Mouse (Mus musculus) stomach, postnatal 0 days (tissue): ENCODE measurements around the gene Cgnl1. TPM values are rescaled to one million over a fixed set of nuclear protein-coding genes. Genes with fewer than 3 reads are reported as not detected.

ENCODE experiments used
- ATAC-seq: fragments of 200-750 bp; cut with Nextera tagmentation; 2 replicates; pipeline ENCODE4 v1.8.0; 2017; ENCODE audit not compliant: low FRiP score, low TSS enrichment
- DNase-seq: peaks from one replicate; pipeline ENCODE4 v3.0.0-alpha.2; 2016; ENCODE audit warnings: low spot score
- H3K27ac ChIP-seq: fragments of 300-500 bp; sonication (generic); replicated peaks from 2 replicates; pipeline ENCODE4 v1.5.1; 2014; ENCODE audit warnings: mild to moderate bottlenecking, control low read depth
- H3K27me3 ChIP-seq: fragments of 300-500 bp; sonication (generic); 2 replicates; pipeline ENCODE4 v1.6.1; 2014; ENCODE audit warnings: low read length; ENCODE audit not compliant: control insufficient read depth, insufficient read depth
- H3K36me3 ChIP-seq: fragments of 300-500 bp; sonication (generic); 2 replicates; pipeline ENCODE4 v1.6.1; 2014; ENCODE audit warnings: low read length, mixed read lengths; ENCODE audit not compliant: control insufficient read depth, insufficient read depth
- H3K4me1 ChIP-seq: fragments of 300-500 bp; sonication (generic); replicated peaks from 2 replicates; pipeline ENCODE4 v1.6.1; 2014; ENCODE audit warnings: antibody characterized with exemption; ENCODE audit not compliant: control insufficient read depth, insufficient read depth
- H3K4me2 ChIP-seq: fragments of 300-500 bp; sonication (generic); replicated peaks from 2 replicates; pipeline ENCODE4 v1.6.1; 2014; ENCODE audit warnings: low read depth, mild to moderate bottlenecking, control low read depth, moderate library complexity
- H3K4me3 ChIP-seq: fragments of 300-500 bp; sonication (generic); 2 replicates; pipeline ENCODE4 v1.5.1; 2014; ENCODE audit warnings: low read depth, low read length, control low read depth
- H3K9ac ChIP-seq: fragments of 300-500 bp; sonication (generic); 2 replicates; pipeline ENCODE4 v1.6.1; 2014; ENCODE audit warnings: mild to moderate bottlenecking, low read length, control low read depth, mixed read lengths
- H3K9me3 ChIP-seq: fragments of 300-500 bp; sonication (generic); 2 replicates; pipeline ENCODE4 v1.6.1; 2016; ENCODE audit warnings: low read length; ENCODE audit not compliant: control insufficient read depth
- CTCF ChIP-seq: IDR thresholded peaks from 2 replicates; pipeline ENCODE4 v1.5.1; 2016; ENCODE audit warnings: antibody characterized with exemption, low read depth, mild to moderate bottlenecking, moderate library complexity
- EP300 ChIP-seq: optimal IDR thresholded peaks from 2 replicates; pipeline ENCODE3; 2016; ENCODE audit warnings: antibody characterized with exemption
- WGBS: fragments of 180-500 bp; shearing (Covaris S2); extraction: QIAGEN DNeasy Blood & Tissue Kit; methylation state at CpG from one replicate; pipeline ENCODE4 v1.1.7; 2014; 5-methylcytosine and 5-hydroxymethylcytosine counted together
- polyA plus RNA-seq: library from polyadenylated mRNA; unstranded; fragments of >200 nt; fragmentation: Nextera tagmentation; extraction: Ambion mirVana; gene quantifications from 2 replicates; pipeline ENCODE4 v1.2.1, GENCODE M21; 2015

Cgnl1 gene
- polyA plus RNA-seq, 1 experiment from 2014 or later: 6.3 TPM

DNA sequence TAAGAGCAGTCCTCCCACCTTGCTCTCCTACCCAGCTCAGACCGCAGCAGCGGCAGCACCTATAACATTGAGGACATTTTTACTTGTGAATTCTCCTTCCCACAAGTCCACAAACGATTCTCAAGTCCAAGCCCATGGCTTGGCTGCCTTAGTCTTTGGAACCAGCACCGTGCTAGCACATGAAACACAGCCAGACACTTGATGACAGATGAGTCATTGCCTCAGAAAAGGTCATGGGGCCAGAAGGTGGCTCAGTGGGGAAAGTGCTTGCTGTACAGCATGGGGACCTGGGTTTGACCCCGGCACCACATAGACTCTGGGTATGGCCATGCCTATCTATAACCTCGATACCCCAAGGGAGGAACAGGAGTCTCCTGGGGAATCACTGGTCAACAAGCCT, 74.6 kb downstream of the Cgnl1 start:
- H3K36me3 ChIP-seq: no peaks in the 10 kb centered on the region
- no peak overlapping the region for H3K4me3 ChIP-seq
- H3K9ac ChIP-seq: no peak overlapping the region
- TF ChIP-seq CTCF (no peak), EP300 (no peak)
- ATAC-seq (no peak), DNase-seq (no peak)
- H3K27ac ChIP-seq: no peak overlapping the region
- H3K4me2 ChIP-seq: no peak overlapping the region
- H3K9me3 ChIP-seq: no peaks in the 10 kb centered on the region
- no peaks in the 10 kb centered on the region for H3K27me3 ChIP-seq
- 61% methylated on average over 6 of the region's 6 CpGs for WGBS
- no peaks in the 10 kb centered on the region; the same call in 1 of the 2 replicates for H3K4me1 ChIP-seq

DNA sequence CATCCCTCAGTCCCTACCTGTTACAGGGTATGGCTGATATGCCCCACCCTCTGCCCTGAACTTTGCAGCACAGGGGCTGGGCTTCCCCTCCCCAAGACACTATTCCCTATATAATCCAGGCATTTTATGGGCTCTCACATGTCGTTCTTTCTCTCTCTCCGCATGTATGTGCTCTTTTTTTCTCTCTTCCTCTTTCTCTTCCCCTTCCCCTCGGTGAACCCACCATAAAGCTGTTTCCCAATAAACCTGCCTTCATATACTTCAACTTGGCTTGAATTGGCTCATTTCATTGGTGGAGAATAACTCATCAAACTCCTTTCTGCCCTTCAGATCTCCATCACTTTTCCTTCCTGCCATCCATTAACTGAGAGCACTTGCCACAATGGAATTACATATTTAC, 76.3 kb downstream of the Cgnl1 start:
- ATAC-seq: no peak
- WGBS: 71% methylated on average over 3 of the region's 3 CpGs
- H3K4me3 ChIP-seq: no peak overlapping the region
- no peaks in the 10 kb centered on the region for H3K9me3 ChIP-seq
- no peaks in the 10 kb centered on the region for H3K27me3 ChIP-seq
- no peak for DNase-seq
- no peak overlapping the region for H3K27ac ChIP-seq
- H3K4me2 ChIP-seq: no peak overlapping the region
- H3K9ac ChIP-seq: no peak overlapping the region
- TF ChIP-seq EP300: no peak
- no peaks in the 10 kb centered on the region; the same call in 1 of the 2 replicates for H3K4me1 ChIP-seq
- H3K36me3 ChIP-seq: no peaks in the 10 kb centered on the region

DNA sequence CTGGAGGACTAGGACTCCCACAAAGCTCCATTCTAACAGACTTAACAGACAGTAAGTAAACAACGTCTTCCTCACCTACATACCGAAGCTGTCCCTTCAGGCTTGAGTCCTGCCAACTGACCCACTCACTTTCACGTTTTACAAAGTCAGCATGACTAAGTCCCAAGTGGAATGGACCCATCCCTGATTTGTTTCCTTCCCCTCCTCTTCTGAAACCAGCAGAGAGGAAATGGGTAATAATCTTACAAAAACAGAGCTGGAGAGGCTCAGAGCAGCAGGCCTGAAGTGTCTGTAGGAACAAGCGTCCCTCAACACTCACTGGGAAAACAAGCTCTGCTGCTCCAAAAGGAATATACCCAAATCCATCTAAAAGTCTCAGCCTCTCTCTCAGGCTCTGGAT, 77.2 kb downstream of the Cgnl1 start:
- no peak overlapping the region for H3K27ac ChIP-seq
- H3K9me3 ChIP-seq: no peaks in the 10 kb centered on the region
- ATAC-seq (no peak), DNase-seq (no peak)
- no peaks in the 10 kb centered on the region; the same call in 1 of the 2 replicates for H3K4me1 ChIP-seq
- H3K4me2 ChIP-seq: no peak overlapping the region
- H3K9ac ChIP-seq: no peak overlapping the region
- H3K4me3 ChIP-seq: no peak overlapping the region
- 25% methylated on average over 4 of the region's 4 CpGs for WGBS
- TF ChIP-seq EP300: no peak
- TF ChIP-seq CTCF: no peak
- H3K27me3 ChIP-seq: no peaks in the 10 kb centered on the region
- no peaks in the 10 kb centered on the region for H3K36me3 ChIP-seq

DNA sequence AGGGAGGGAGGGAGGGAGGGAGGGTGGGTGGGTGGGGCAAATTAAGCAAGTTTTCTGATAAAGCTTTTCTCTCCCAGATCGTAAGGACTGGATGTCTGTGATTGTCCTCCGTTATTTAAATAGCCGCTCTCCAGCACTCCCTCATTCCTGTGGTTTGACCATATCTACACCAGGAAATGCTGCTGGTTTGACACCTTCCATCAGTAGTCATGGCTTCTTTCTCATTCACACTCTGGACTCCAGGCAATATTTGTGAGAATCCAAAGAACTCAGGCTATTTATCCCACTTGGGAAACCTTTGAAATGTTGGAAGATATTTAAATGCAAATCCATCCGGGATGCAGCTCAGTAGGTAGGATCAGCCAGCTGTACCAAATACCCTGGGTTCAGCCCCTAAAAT, 77.6 kb downstream of the Cgnl1 start:
- Histone ChIP-seq H3K4me2 (no peak overlapping the region), H3K27ac (no peak overlapping the region), H3K27me3 (no peaks in the 10 kb centered on the region), H3K9ac (no peak overlapping the region), H3K4me3 (no peak overlapping the region), H3K4me1 (no peaks in the 10 kb centered on the region; the same call in 1 of the 2 replicates), H3K9me3 (no peaks in the 10 kb centered on the region), H3K36me3 (no peaks in the 10 kb centered on the region)
- ATAC-seq (no peak), DNase-seq (no peak)
- TF ChIP-seq CTCF (no peak), EP300 (no peak)
- whole genome bisulfite sequencing: 59% methylated on average over 4 of the region's 4 CpGs

DNA sequence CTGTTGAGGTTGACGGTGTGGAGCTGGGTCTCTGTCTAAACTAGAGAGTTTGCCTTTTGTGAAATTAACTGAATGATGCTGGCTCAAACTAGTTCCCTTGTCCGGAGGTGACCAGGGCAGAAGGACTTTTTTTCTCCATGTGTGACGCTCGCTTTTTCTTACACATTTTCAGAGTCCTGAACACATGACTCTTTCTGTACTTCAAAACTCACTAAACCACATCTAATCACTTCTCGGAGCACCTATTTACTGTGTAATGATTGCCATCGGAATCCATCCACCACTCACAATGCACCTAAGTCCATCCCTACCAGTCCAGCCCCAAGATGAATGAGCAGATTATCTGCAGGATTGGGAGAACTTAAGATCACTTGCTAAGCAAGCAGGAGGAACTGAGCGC, 79.2 kb downstream of the Cgnl1 start:
- no peak overlapping the region for H3K4me2 ChIP-seq
- TF ChIP-seq CTCF: no peak
- TF ChIP-seq EP300: no peak
- no peak overlapping the region for H3K27ac ChIP-seq
- no peak overlapping the region for H3K4me3 ChIP-seq
- no peaks in the 10 kb centered on the region for H3K36me3 ChIP-seq
- H3K4me1 ChIP-seq: no peaks in the 10 kb centered on the region; the same call in 1 of the 2 replicates
- DNase-seq (no peak), ATAC-seq (no peak)
- H3K9me3 ChIP-seq: no peaks in the 10 kb centered on the region
- 89% methylated on average over 7 of the region's 7 CpGs for WGBS
- H3K27me3 ChIP-seq: no peaks in the 10 kb centered on the region
- H3K9ac ChIP-seq: no peak overlapping the region

DNA sequence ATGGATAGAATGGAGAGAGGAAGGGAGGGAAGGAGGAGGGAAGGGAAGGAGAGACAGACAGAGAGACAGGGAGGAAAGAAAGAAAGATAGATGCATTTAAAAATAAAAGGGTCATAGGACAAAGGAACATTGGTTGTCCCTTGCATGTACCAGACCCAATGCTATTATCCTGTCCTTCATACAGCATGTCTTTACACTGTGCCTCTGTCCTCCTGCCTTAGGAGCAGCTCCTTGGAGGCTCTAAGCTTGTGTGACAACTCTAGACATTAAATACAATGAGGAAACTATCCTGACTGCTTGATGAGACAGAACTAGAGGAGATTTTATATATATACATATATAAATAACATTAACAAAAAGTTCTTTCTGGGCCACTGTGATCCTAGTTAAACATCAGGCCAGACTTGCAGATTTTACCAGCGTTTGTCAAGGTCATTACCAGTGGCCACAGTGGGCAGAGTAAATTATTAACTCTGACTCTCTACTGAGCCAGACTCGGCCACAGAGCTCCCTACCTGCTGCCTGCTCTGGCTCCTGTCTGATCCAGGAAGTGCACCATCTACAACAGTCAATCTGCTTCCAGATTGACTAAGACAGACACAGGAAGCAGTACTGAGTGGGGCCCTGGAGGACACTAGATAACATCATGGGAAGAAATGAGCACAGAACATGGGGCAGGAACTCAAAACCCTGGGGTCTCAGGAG, 81.9 kb downstream of the Cgnl1 start:
- H3K36me3 ChIP-seq: no peaks in the 10 kb centered on the region
- no peaks in the 10 kb centered on the region for H3K27me3 ChIP-seq
- peak overlapping the region; percentile 31; the same call in 1 of the 2 replicates for H3K27ac ChIP-seq
- no peaks in the 10 kb centered on the region for H3K4me1 ChIP-seq
- no peak overlapping the region for H3K4me2 ChIP-seq
- H3K9me3 ChIP-seq: no peaks in the 10 kb centered on the region
- DNase-seq (peak; percentile 59), ATAC-seq (peak; percentile 76)
- H3K9ac ChIP-seq: no peak overlapping the region
- H3K4me3 ChIP-seq: no peak overlapping the region
- WGBS: 36% methylated on average over 2 of the region's 2 CpGs
- TF ChIP-seq CTCF (no peak), EP300 (no peak)
